Mouse (Mus musculus) C2C12 (cell line): ENCODE results near the gene Pikfyve.

Experiments used
- CEBPB ChIP-seq: IDR thresholded peaks from one replicate; pipeline ENCODE4 v1.6.1; 2011; ENCODE audit warnings: low read depth, mild to moderate bottlenecking, control low read depth, moderate library complexity
- CTCF ChIP-seq: IDR thresholded peaks from one replicate; pipeline ENCODE4 v1.5.1; 2011; ENCODE audit not compliant: control insufficient read depth, insufficient read depth, insufficient read length
- MAX ChIP-seq: IDR thresholded peaks from one replicate; pipeline ENCODE4 v1.6.1; 2011; ENCODE audit warnings: mild to moderate bottlenecking, control low read depth
- MYOD1 ChIP-seq: IDR thresholded peaks from one replicate; pipeline ENCODE4 v1.6.1; 2011; ENCODE audit warnings: low read depth; ENCODE audit not compliant: control insufficient read depth, insufficient read length
- MYOG ChIP-seq: IDR thresholded peaks from one replicate; pipeline ENCODE4 v1.6.1; 2011; ENCODE audit not compliant: control insufficient read depth, insufficient read length; ENCODE audit errors: extremely low read depth
- USF1 ChIP-seq: IDR thresholded peaks from one replicate; pipeline ENCODE4 v1.6.1; 2011; ENCODE audit warnings: low read depth, mild to moderate bottlenecking, control low read depth, moderate library complexity

DNA sequence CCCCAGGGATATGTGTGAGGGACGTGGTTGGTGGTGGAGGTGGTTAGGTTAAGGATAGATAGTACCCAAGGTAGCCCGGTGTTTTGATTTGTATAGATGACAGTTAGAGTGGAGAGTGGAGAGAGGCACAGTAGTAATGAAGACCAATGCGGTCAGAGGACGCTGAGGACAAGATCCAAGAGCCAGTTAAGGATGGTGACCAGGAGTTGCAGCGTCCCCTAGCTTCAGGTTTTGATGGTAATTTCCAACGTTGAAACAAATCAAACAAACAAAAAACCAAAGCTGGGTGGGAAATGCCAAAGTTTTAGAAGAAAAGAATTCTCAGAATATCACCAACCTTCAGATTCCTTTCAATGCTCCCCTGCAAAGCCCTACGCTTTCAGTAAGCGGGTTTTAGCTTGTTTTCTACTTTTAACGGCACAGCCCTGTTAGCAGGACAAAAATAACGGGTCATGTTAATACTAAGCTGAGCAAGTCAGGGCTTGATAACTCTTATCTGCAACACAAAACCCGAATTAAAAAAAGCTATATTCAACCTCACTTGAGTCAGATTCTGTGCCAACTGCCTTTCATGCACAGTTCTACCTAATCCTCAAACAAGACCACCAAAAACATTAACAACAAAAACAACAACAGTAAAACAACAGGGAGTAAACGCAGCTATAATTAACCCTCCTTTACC lies 818 bp upstream of the Pikfyve start:
- TF ChIP-seq MAX (no peak), CTCF (peak; percentile 12), MYOD1 (no peak), MYOG (no peak), USF1 (no peak), CEBPB (no peak)
